Mouse (Mus musculus): ENCODE data around the gene Prr9.
A peak's percentile ranks its signal among the peaks of the same experiment; 100 is the strongest.

Gene Prr9

GRCm38 (mm10) chr3:92123847-92124246 is at the start of gene Prr9:
TSS of gene Prr9 (minus strand) at chr3:92123947.
- DNase-seq (ENCODE audit: low spot score), result no peak

DNA sequence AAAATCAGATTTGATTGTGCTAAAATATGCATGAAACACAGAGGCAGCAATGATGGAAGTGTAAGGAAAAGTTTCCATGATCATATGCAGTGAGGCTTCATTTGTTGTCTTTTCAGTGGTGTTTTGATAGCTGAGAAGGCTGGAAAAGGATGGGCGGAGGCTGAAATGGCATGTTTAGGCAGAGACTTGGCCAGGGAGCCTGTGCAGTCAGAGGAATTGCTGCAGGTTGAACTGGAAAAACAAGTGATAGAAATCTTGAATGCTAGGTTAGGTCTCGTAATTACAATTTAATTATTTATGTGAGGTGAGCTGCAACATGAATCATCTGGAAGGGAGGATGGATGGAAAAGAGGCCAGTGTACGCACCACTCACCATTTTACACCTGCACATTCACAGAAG is 46.1 kb upstream of the Prr9 start:
- DNase-seq (ENCODE audit: low spot score), result no peak

GRCm38 (mm10) chr3:92153322-92153721 is 29.6 kb upstream of the Prr9 start:
- DNase-seq (ENCODE audit: low spot score), result peak; percentile 17

DNA sequence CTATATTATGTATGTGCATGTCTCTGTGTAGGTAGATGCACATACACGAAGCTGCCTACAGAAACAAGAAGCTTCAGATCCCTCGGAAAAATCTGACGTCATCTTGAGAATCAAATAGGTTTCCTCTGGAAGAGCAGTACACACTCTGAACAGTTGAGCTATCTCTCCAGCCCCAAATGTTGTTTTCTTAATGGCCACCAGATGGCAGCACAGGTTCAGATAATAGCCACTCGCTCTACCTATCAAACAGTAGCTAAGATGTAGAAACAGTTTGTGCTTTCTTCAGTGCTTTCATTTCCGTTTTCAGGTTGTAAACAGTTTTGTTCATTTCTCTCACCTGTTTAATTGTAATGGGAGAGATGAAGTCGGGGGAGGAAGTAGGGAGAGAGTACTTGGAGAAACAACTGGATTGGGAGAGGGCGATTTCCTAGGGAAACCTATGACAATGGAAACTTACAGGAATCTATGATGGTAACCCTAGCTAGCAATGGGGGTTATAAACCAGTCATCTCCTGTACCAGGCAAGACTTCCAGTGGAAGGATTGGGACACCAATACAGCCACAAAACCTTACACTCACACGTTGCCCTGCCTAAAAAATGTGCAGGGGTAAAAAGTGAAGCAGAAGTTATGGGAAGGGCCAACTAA is 27.0 kb upstream of the Prr9 start:
- peak; percentile 42 for DNase-seq (ENCODE audit: low spot score)

DNA sequence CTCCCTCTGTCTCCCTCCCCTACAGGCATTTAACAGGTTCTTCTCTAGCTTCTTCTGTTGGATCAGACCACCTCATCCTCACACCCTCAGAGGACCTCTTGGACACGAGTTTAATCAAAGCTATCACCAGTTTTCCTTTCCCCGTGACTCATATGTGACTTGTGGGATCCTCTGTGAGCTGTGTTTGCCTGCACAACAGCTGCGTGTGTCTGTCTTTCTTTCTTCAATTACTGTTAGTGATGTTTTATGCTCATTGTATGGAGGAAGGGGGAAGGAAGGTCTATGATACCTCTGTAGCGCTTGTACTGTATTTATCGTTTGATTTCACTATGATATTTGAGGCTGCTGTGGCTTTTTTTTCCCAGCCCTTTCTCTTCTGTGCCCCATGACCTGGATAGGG is 24.2 kb upstream of the Prr9 start:
- no peak for DNase-seq (ENCODE audit: low spot score)

- no peak for DNase-seq (ENCODE audit: low spot score)
Measured at GRCm38 (mm10) chr3:92147420-92147819, 23.7 kb upstream of the Prr9 start.

GRCm38 (mm10) chr3:92142644-92143043 is 18.9 kb upstream of the Prr9 start, which contains the start of gene Lelp1:
TSS of gene Lelp1 (minus strand) at chr3:92142744.
- DNase-seq (ENCODE audit: low spot score), result no peak

GRCm38 (mm10) chr3:92120902-92121301 is 2.8 kb downstream of the Prr9 start:
- no peak for DNase-seq (ENCODE audit: low spot score)

DNA sequence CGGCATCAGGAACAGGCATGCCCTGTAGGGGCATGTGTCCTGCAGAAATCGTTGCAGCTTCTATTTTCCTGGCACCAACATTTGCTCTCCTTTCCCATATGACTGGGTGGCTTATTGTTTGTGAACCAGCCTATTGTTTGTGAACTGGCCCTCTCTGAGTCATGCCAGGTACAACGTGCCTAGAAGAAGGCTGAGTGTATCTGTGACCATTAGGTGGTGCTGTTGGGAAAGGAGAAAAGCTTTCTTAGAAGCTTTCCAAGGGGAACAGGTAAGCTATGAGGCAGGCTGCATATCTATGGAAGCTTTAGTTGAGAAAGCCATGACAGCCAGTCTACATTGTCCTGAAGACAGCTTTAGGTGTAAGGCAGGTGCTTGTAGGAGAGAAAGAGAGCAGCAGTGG is 5.8 kb downstream of the Prr9 start:
- DNase-seq (ENCODE audit: low spot score), result no peak

- DNase-seq (ENCODE audit: low spot score), result no peak
Measured at GRCm38 (mm10) chr3:92111526-92111925, 12.2 kb downstream of the Prr9 start.

- no peak for DNase-seq (ENCODE audit: low spot score)
Measured at GRCm38 (mm10) chr3:92110790-92111189, 13.0 kb downstream of the Prr9 start.

- DNase-seq (ENCODE audit: low spot score), result no peak
Measured at GRCm38 (mm10) chr3:92106582-92106981, 17.2 kb downstream of the Prr9 start.

GRCm38 (mm10) chr3:92083042-92083441 is 40.7 kb downstream of the Prr9 start, which contains the start of gene Lor:
TSS of gene Lor (minus strand) at chr3:92083142.
- DNase-seq (ENCODE audit: low spot score), result no peak

DNA sequence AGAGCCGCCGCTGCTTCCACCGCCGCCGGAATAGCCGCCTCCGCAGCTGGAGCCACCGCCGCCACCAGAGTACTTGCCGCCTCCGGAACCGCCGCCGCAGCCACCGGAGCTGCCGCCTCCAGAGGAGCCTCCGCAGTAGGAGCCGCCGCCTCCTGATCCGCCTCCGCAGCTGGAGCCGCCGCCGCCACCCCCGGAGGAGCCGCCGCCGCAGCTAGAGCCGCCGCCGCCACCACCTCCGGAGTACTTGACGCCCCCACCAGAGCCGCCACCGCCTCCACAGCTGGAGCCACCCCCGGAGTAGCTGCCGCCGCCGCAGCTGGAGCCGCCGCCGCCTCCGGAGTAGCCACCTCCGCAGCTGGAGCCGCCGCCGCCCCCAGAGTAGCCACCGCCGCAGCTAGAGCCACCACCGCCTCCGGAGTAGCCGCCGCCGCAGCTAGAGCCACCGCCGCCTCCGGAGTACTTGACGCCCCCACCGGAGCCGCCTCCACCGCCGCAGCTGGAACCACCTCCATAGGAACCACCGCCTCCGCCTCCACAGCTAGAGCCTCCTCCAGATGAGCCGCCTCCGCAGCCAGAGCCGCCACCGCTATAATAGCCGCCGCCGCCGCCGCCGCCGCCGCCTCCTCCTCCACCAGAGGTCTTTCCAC is 42.3 kb downstream of the Prr9 start:
- DNase-seq (ENCODE audit: low spot score), result no peak

DNA sequence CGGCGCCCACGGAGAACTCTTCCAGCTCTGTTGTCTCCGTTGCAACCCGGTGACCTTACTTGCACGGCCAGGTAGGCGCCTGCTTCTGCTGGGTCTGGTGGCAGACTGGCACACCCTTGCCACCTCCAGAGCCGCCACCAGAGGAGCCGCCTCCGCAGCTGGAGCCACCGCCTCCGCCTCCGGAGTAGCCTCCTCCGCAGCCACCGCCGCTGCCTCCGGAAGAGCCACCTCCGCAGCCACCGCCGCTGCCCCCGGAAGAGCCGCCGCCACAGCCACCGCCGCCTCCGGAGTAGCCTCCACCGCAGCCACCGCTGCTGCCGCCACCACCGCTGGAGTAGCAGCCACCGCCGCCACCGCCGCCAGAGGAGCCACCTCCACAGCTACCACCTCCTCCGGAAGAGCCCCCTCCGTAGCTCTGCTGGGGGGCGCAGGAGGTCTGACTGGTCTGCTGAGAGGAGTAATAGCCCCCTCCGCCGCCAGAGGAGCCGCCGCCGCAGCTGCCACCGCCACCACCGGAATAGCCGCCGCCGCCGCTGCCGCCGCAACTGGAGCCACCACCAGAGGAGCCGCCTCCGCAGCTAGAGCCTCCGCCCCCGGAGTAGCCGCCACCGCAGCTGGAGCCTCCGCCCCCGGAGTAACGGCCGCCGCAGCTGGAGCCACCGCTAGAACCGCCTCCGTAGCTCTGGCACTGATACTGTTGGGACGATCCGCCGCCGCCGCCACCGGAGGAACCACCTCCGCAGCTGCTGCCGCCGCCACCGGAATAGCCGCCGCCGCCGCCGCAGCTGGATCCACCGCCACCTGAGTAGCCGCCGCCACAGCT is 43.1 kb downstream of the Prr9 start:
- no peak for DNase-seq (ENCODE audit: low spot score)
